ENCODE assay signal across 22 mouse cellular contexts in the genomic region with DNA sequence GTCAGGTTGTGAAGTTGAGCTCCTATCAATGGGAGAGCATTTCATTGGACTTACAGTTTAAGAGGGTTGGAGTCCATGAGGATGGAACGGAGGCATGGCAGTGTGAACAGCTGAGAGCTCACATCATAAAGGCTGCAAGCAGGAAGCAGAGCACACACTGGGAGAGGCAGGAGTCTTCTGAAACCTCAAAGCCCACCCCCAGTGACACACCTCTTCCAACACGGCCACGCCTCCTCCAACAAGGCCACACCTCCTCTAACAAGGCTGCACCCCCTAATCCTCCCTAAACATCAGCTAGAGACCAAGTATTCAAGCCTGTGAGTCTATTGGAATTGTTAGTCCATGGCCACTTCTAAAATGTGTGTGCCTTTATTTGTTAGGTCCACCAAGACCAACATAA. TPM values are rescaled to one million over a fixed set of nuclear protein-coding genes. Genes with fewer than 3 reads are reported as not detected.
DNase-seq lines count a peak whose midpoint lies in the region; ATAC-seq and TF ChIP-seq lines count a peak whose summit lies in the region.
"Had no signal": no experiment of that assay in that cellular context is flagged by ENCODE, and none has a peak within 500 bp of the region (broad histone marks: within the 10 kb centered on the region; RNA-seq: fewer than 3 reads in every experiment).

No protein-coding gene starts in this region.

- H3K4me1 ChIP-seq in lung, adult 2 months (ENCODE audit: control insufficient read depth, insufficient read depth, low read length), result 0 out of 2 replicates have a peak, but pooled peaks cover 4% of the 10 kb centered on the region

- no peak overlapping the region for H3K4me3 ChIP-seq in lung, adult 2 months (replicated peaks; ENCODE audit: extremely low read depth, low read depth, low read length)
- H3K4me3 ChIP-seq: embryonic facial prominence, embryonic 10.5 days; erythroblast, embryonic 14.5 days; heart, embryonic 12.5 days; limb, embryonic 10.5 days; neural tube, embryonic 13.5 days had no signal

- TF ChIP-seq POLR2A in lung, adult 2 months (IDR thresholded peaks at IDR 0.05; ENCODE audit: borderline replicate concordance, extremely low read depth, low read depth, low read length), result no peak

- DNase-seq in lung, postnatal 10 days, result peak; percentile 27
- DNase-seq in lung, adult 2 months, result no peak
- DNase-seq in ES-CJ7 (ENCODE audit: low read depth, low spot score), result peak; percentile 73
- peak; percentile 38 for DNase-seq in thymus, postnatal 25 days
- DNase-seq in spleen, adult 12 weeks (ENCODE audit: low spot score), result no peak
- no peak for DNase-seq in frontal cortex, adult 2 months (ENCODE audit: extremely low spot score in 1 of 2, low spot score in 1 of 2)
- DNase-seq: adrenal gland, postnatal 10 days; cerebellum, postnatal 10 days; gastrocnemius, postnatal 10 days; heart, postnatal 4 days; kidney, adult 9 months; layer of hippocampus, postnatal 36 days; lung, adult 18-20 months; right cerebral cortex, postnatal 4 days had no signal

- WGBS in lung, adult 2 months, result 67% methylated on average over 3 of the region's 3 CpGs

- TF ChIP-seq CTCF in lung, adult 2 months (IDR thresholded peaks at IDR 0.05; ENCODE audit: insufficient read depth, low read length), result no peak

- 0 out of 2 replicates have a peak, but pooled peaks have one; percentile 14 for ATAC-seq in common myeloid progenitor, adult 5-6 weeks (replicated peaks; ENCODE audit: low read depth, poor library complexity, severe bottlenecking)
- ATAC-seq: forebrain, embryonic 16.5 days; hindbrain, postnatal 0 days had no signal

RNA-seq across cellular contexts. Expression of gene Pank2, which starts 6.6 kb away (rescaled TPM):
- 12.7 and 16.1 TPM in 2 replicates for polyA plus RNA-seq in lung, adult 2 months (2012; rRNA removed)
- 57.3 and 72.4 TPM in 2 replicates for total RNA-seq in common myeloid progenitor, adult 5-6 weeks (2017)
- 37.7 and 38.9 TPM in 2 replicates for polyA plus RNA-seq in frontal cortex, adult 2 months (2012; rRNA removed)

RNA-seq across cellular contexts. Expression of gene Mavs, which starts 21.9 kb away (rescaled TPM):
- polyA plus RNA-seq in lung, adult 2 months (2012; rRNA removed), result 49.8 and 59.7 TPM in 2 replicates
- 15.8 and 16.5 TPM in 2 replicates for total RNA-seq in common myeloid progenitor, adult 5-6 weeks (2017)
- 8.2 and 8.6 TPM in 2 replicates for polyA plus RNA-seq in frontal cortex, adult 2 months (2012; rRNA removed)

RNA-seq across cellular contexts. Expression of gene Ap5s1, which starts 48.9 kb away (rescaled TPM):
- 44.5 and 46.4 TPM in 2 replicates for polyA plus RNA-seq in lung, adult 2 months (2012; rRNA removed)
- total RNA-seq in common myeloid progenitor, adult 5-6 weeks (2017), result 2.4 and 2.6 TPM in 2 replicates
- 47.2 and 68.7 TPM in 2 replicates for polyA plus RNA-seq in frontal cortex, adult 2 months (2012; rRNA removed)

Comparison
In these comparisons a context has a peak if more than half of its experiments do, and no peak if none do; other contexts are left out.
1. DNase-seq: peak in lung, postnatal 10 days (single experiment), ES-CJ7 (single experiment) and thymus, postnatal 25 days (single experiment); none in lung, adult 2 months (single experiment), spleen, adult 12 weeks (single experiment) and frontal cortex, adult 2 months (0 of 2).